Mouse (Mus musculus) spleen, adult 2 months (tissue): ENCODE measurements at regions not wholly inside any gene's neighbourhood (a gene's known extent, or its start where the extent isn't known, plus 50 kb on each side); places are given as distances from the start of the nearest gene placed in this dataset.

Experiments
- CTCF ChIP-seq: fragments of 200-500 bp; IDR thresholded peaks from 2 replicates; pipeline ENCODE4 v1.5.1; 2011; ENCODE audit warnings: mild to moderate bottlenecking, inconsistent platforms; ENCODE audit not compliant: insufficient read depth, insufficient read length, insufficient replicate concordance; ENCODE audit errors: extremely low read depth
- POLR2A ChIP-seq: fragments of 200-500 bp; IDR thresholded peaks from 2 replicates; pipeline ENCODE4 v1.6.1; 2011; ENCODE audit warnings: low read depth, low read length, inconsistent platforms

DNA sequence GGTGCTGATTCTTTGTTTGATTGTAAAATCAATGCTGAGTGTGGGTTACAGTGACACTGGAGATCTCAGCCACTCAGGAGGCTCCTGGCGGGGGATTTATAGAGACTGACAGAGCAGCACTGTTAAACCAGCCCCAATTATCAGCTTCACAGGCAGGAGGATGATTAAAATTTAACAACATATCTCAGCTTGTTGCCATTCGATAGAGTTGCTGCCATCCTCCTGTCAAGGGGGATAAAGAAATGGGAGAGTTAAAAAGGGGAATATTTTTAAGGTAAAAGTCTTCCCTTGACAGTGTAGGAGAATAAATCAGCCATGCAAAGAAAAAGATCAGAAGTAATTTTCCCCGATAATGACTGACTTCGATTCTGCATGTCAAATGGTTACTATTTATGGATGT, 178.8 kb downstream of the Ipo8 start:
- TF ChIP-seq CTCF (no peak), POLR2A (no peak)
